Mouse (Mus musculus): ENCODE data around the gene Maml3. TPM values are rescaled to one million over a fixed set of nuclear protein-coding genes. Genes with fewer than 3 reads are reported as not detected.

The Maml3 gene
- total and polyA plus RNA-seq, 3 experiments, result 0.81 to 1.8 (median 0.98) TPM

GRCm38 (mm10) chr3:52101977-52102600, 2.8 kb downstream of the Maml3 start:
- DNase-seq (ENCODE audit: extremely low read depth), result peak; percentile 78
- dilution Hi-C loops (cut with MboI; ENCODE audit: extremely low pct_ligation_motif_present, extremely low pct_unique_long_range_greater_than_20kb, low sequenced_read_pairs) (no loop called here), in situ Hi-C loops (cut with MboI; ENCODE audit: low pct_ligation_motif_present, low pct_unique_long_range_greater_than_20kb, low sequenced_read_pairs) (loop anchor here (5.0 kb wide), 1 partner anchor 55 kb away; no protein-coding TSS in a partner anchor)
- H3K9ac ChIP-seq (ENCODE audit: insufficient read depth, low read depth), result peak overlapping the region; percentile 52
- H3K27me3 ChIP-seq (replicated peaks), result peaks cover 9% of the 10 kb centered on the region
- H3K4me1 ChIP-seq (ENCODE audit: control insufficient read depth in 1 of 2, insufficient read depth in 2 of 2), result peaks cover 0 to 8% of the 10 kb centered on the region in 2 experiments; a peak in 2 of 4 replicates
- no peaks in the 10 kb centered on the region for H3K36me3 ChIP-seq (replicated peaks in 1 of 2; ENCODE audit: control insufficient read depth in 1 of 2, insufficient read depth in 1 of 2, low read length in 1 of 2)
- H3K4me3 ChIP-seq (replicated peaks in 1 of 3; ENCODE audit: low read depth in 2 of 3, low read length in 2 of 3, poor library complexity in 1 of 3), result peak overlapping the region; percentile 49 to 80 (median 74)
- no peaks in the 10 kb centered on the region for H3K79me2 ChIP-seq (replicated peaks; ENCODE audit: control insufficient read depth, extremely low read depth, insufficient read depth, poor library complexity, severe bottlenecking)
- peak overlapping the region; percentile 97 for H3K4me2 ChIP-seq (ENCODE audit: insufficient read depth, low read depth, poor library complexity, severe bottlenecking)
- peaks cover 3% of the 10 kb centered on the region for H3K9me3 ChIP-seq (replicated peaks; ENCODE audit: low read length)
- TF ChIP-seq TCF12 (IDR thresholded peaks at IDR 0.05; ENCODE audit: low read depth, low read length), result no peak
- TF ChIP-seq ELF1 (IDR thresholded peaks at IDR 0.05; ENCODE audit: low read depth, low read length), result no peak
- TF ChIP-seq ZNF384 (IDR thresholded peaks at IDR 0.05; ENCODE audit: low read depth, low read length), result no peak
- TF ChIP-seq BHLHE40 (IDR thresholded peaks at IDR 0.05; ENCODE audit: low read depth, low read length), result peak; percentile 96
- TF ChIP-seq UBTF (IDR thresholded peaks at IDR 0.05; ENCODE audit: low read depth, low read length), result no peak
- TF ChIP-seq POLR2AphosphoS2 (IDR thresholded peaks at IDR 0.05; ENCODE audit: low read depth, low read length), result no peak
- TF ChIP-seq ETS1 (conservative IDR thresholded peaks at IDR 0.05; ENCODE audit: low read depth, low read length), result no peak; the same call in 1 of the 2 replicates
- no peak for TF ChIP-seq PAX5 (IDR thresholded peaks at IDR 0.05; ENCODE audit: low read length)
- TF ChIP-seq CHD2 (IDR thresholded peaks at IDR 0.05; ENCODE audit: low read length), result peak; percentile 53; the same call in 1 of the 2 replicates
- no peak for TF ChIP-seq NELFE (IDR thresholded peaks at IDR 0.05; ENCODE audit: low read depth, low read length)
- no peak for TF ChIP-seq HCFC1 (IDR thresholded peaks at IDR 0.05; ENCODE audit: low read depth, low read length)
- no peak for TF ChIP-seq GABPA (IDR thresholded peaks at IDR 0.05; ENCODE audit: insufficient replicate concordance, low read depth, low read length)
- no peak for TF ChIP-seq SMC3 (IDR thresholded peaks at IDR 0.05; ENCODE audit: low read depth, low read length)
- TF ChIP-seq TBP (conservative IDR thresholded peaks at IDR 0.05; ENCODE audit: low read depth, low read length), result no peak
- 0 out of 2 replicates have a peak, but pooled peaks have one; percentile 30 for TF ChIP-seq MAX (IDR thresholded peaks at IDR 0.05; ENCODE audit: low read length)
- TF ChIP-seq MEF2A (IDR thresholded peaks at IDR 0.05; ENCODE audit: borderline replicate concordance, low read depth, low read length), result peak; percentile 22; the same call in 1 of the 2 replicates
- TF ChIP-seq KAT2A (IDR thresholded peaks at IDR 0.05; ENCODE audit: insufficient replicate concordance, low read length), result no peak
- TF ChIP-seq JUND (conservative IDR thresholded peaks at IDR 0.05; ENCODE audit: low read depth, low read length), result no peak
- TF ChIP-seq ZMIZ1 (IDR thresholded peaks at IDR 0.05; ENCODE audit: low read depth, low read length), result no peak
- TF ChIP-seq USF2 (conservative IDR thresholded peaks at IDR 0.05; ENCODE audit: low read depth, low read length), result no peak
- TF ChIP-seq SIN3A (IDR thresholded peaks at IDR 0.05; ENCODE audit: low read length), result no peak; the same call in 1 of the 2 replicates
- no peak for TF ChIP-seq ZKSCAN1 (IDR thresholded peaks at IDR 0.05; ENCODE audit: borderline replicate concordance, low read depth, low read length)
- no peak for TF ChIP-seq POLR2A (IDR thresholded peaks at IDR 0.05; ENCODE audit: low read depth, low read length)
- no peak for TF ChIP-seq RCOR1 (conservative IDR thresholded peaks at IDR 0.05; ENCODE audit: low read depth, low read length)
- TF ChIP-seq IRF4 (IDR thresholded peaks at IDR 0.05; ENCODE audit: low read depth, low read length), result 0 out of 2 replicates have a peak, but pooled peaks have one; percentile 18
- TF ChIP-seq MXI1 (IDR thresholded peaks at IDR 0.05; ENCODE audit: low read depth, low read length), result peak; percentile 46; the same call in 1 of the 2 replicates
- no peak for TF ChIP-seq CTCF (conservative IDR thresholded peaks at IDR 0.05 in 1 of 2, IDR thresholded peaks at IDR 0.05 in 1 of 2; ENCODE audit: low read depth in 2 of 2, low read length in 2 of 2)
- TF ChIP-seq E2F4 (IDR thresholded peaks at IDR 0.05; ENCODE audit: insufficient replicate concordance, low read depth, low read length), result no peak
- TF ChIP-seq MAFK (IDR thresholded peaks at IDR 0.05; ENCODE audit: insufficient replicate concordance, low read length), result no peak
- no peak for TF ChIP-seq CHD1 (IDR thresholded peaks at IDR 0.05; ENCODE audit: low read depth, low read length)
- no peak for TF ChIP-seq ZC3H11A (IDR thresholded peaks at IDR 0.05; ENCODE audit: low read depth, low read length)
- no peak for TF ChIP-seq RAD21 (IDR thresholded peaks at IDR 0.05; ENCODE audit: low read depth, low read length)
- TF ChIP-seq MYC (IDR thresholded peaks at IDR 0.05; ENCODE audit: low read depth, low read length), result no peak
- TF ChIP-seq MAZ (IDR thresholded peaks at IDR 0.05; ENCODE audit: low read depth, low read length), result peak; percentile 55; the same call in 1 of the 2 replicates
- TF ChIP-seq USF1 (IDR thresholded peaks at IDR 0.05; ENCODE audit: low read depth, low read length), result no peak
- no peak for TF ChIP-seq JUN (IDR thresholded peaks at IDR 0.05; ENCODE audit: insufficient read depth, low read depth, low read length)
- TF ChIP-seq EP300 (IDR thresholded peaks at IDR 0.05; ENCODE audit: low read length), result no peak
- TF ChIP-seq NRF1 (IDR thresholded peaks at IDR 0.05; ENCODE audit: low read depth, low read length), result peak; percentile 68
- H3K27ac ChIP-seq (ENCODE audit: insufficient read depth, low read depth), result peak overlapping the region; percentile 53

Measured in CH12.LX (cell line).